14 mouse cellular contexts compared by ENCODE assay signal in the genomic region with DNA sequence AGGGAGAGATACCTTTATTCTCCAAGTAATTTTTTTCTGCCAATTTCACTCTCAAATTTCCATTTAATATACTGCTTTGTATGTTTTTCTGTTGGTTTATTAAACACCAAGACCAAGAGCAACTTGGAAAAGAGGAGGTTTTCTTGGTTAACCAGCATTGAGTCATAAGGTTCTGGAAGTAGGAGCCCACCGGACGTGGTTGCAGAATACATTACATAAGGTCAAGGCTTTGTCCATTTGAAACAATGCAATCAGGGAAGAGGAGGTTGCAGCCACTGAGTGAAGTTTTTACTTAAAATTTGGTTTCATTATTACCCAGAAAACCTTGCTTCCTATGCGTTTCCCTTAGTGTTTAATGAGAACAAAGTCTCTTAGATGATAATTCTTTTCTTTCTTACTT.
"Had no signal": no experiment of that assay in that cellular context is flagged by ENCODE, and none has a peak within 500 bp of the region (broad histone marks: within the 10 kb centered on the region; RNA-seq: fewer than 3 reads in every experiment).

No protein-coding gene starts in this region.

- DNase-seq: gastrocnemius, postnatal 14 days; gastrocnemius, postnatal 36 days; heart, adult 18-20 months; heart, postnatal 10 days; heart, postnatal 4 days; kidney, adult 18-20 months; kidney, adult 8-10 months; kidney, postnatal 10 days; kidney, postnatal 25 days; kidney, postnatal 4 days had no signal

- ATAC-seq: hindbrain, embryonic 16.5 days; inflammation-experienced regulatory T-cells, adult 6 months; intestine, embryonic 15.5 days; intestine, postnatal 0 days had no signal
